Mouse (Mus musculus): ENCODE data around the gene Dnajc3.

Gene Dnajc3

GRCm38 (mm10) chr14:118982429-118983045 lies 44.8 kb downstream of the Dnajc3 start:
- in situ Hi-C loops (cut with MboI, MseI), result loop anchor here (5.0 to 25.0 kb wide), 3 partner anchors 70 to 1305 kb away; partner anchors contain the start of genes Gpr180, Mbnl2 and Tgds

- in situ Hi-C loops (cut with MboI, MseI), result loop anchor here (5.0 to 25.0 kb wide), 3 partner anchors 71 to 1304 kb away; partner anchors contain the start of genes Gpr180, Mbnl2 and Tgds
These were observed 45.6 kb downstream of the Dnajc3 start for GRCm38 (mm10) chr14:118983396-118983795.

GRCm38 (mm10) chr14:118984161-118984560 lies 46.4 kb downstream of the Dnajc3 start:
- in situ Hi-C loops (cut with MboI, MseI), result loop anchor here (5.0 to 25.0 kb wide), 3 partner anchors 72 to 1303 kb away; partner anchors contain the start of genes Gpr180, Mbnl2 and Tgds

GRCm38 (mm10) chr14:118986653-118987522 lies 49.1 kb downstream of the Dnajc3 start:
- in situ Hi-C loops (cut with MboI, MseI), result loop anchor here (10.0 to 25.0 kb wide), 2 partner anchors 852 to 1300 kb away; partner anchors contain the start of genes Gpr180, Mbnl2 and Tgds

GRCm38 (mm10) chr14:118987523-118988496 lies 50.0 kb downstream of the Dnajc3 start:
- in situ Hi-C loops (cut with MboI, MseI), result loop anchor here (10.0 to 25.0 kb wide), 2 partner anchors 853 to 1299 kb away; partner anchors contain the start of genes Gpr180, Mbnl2 and Tgds

GRCm38 (mm10) chr14:118995226-118995925 lies 57.6 kb downstream of the Dnajc3 start:
- in situ Hi-C loops (cut with MboI, MseI), result loop anchor here (25.0 kb wide), 1 partner anchor 1292 kb away; the partner anchor contains the start of gene Mbnl2

GRCm38 (mm10) chr14:119003320-119003719 lies 65.5 kb downstream of the Dnajc3 start:
- in situ Hi-C loops (cut with MboI, MseI), result no loop called here

GRCm38 (mm10) chr14:119005834-119006233 lies 68.1 kb downstream of the Dnajc3 start:
- in situ Hi-C loops (cut with MboI, MseI), result no loop called here

GRCm38 (mm10) chr14:119006441-119007102 lies 68.8 kb downstream of the Dnajc3 start:
- in situ Hi-C loops (cut with MboI, MseI), result no loop called here

GRCm38 (mm10) chr14:119007103-119007951 lies 69.6 kb downstream of the Dnajc3 start:
- in situ Hi-C loops (cut with MboI, MseI), result no loop called here

GRCm38 (mm10) chr14:119008031-119008590 lies 70.3 kb downstream of the Dnajc3 start:
- in situ Hi-C loops (cut with MboI, MseI), result no loop called here

GRCm38 (mm10) chr14:119009531-119009930 lies 71.8 kb downstream of the Dnajc3 start:
- in situ Hi-C loops (cut with MboI, MseI), result no loop called here

GRCm38 (mm10) chr14:119012607-119013431 lies 75.0 kb downstream of the Dnajc3 start:
- in situ Hi-C loops (cut with MboI, MseI), result no loop called here

- in situ Hi-C loops (cut with MboI, MseI), result no loop called here
These were observed 75.8 kb downstream of the Dnajc3 start for GRCm38 (mm10) chr14:119013549-119013948.

- in situ Hi-C loops (cut with MboI, MseI), result no loop called here
These were observed 88.1 kb downstream of the Dnajc3 start for GRCm38 (mm10) chr14:119025889-119026288.

GRCm38 (mm10) chr14:119027130-119027529 lies 89.4 kb downstream of the Dnajc3 start:
- in situ Hi-C loops (cut with MboI, MseI), result no loop called here

GRCm38 (mm10) chr14:119027675-119028253 lies 90.0 kb downstream of the Dnajc3 start:
- in situ Hi-C loops (cut with MboI, MseI), result no loop called here
